Mouse (Mus musculus): ENCODE measurements around the gene Olfr1453. TPM values are rescaled to one million over a fixed set of nuclear protein-coding genes. Genes with fewer than 3 reads are reported as not detected.

The Olfr1453 gene
- polyA plus RNA-seq (2017; shearing (Covaris generic)): not detected

GRCm38 (mm10) chr19:13028227-13028626, at the start of gene Olfr1453:
Olfr1453 (minus strand) TSS chr19:13028327.

GRCm38 (mm10) chr19:13060310-13060709, 32.2 kb upstream of the Olfr1453 start, which contains the start of gene Olfr1454:
Olfr1454 (plus strand) TSS chr19:13060610.

DNA sequence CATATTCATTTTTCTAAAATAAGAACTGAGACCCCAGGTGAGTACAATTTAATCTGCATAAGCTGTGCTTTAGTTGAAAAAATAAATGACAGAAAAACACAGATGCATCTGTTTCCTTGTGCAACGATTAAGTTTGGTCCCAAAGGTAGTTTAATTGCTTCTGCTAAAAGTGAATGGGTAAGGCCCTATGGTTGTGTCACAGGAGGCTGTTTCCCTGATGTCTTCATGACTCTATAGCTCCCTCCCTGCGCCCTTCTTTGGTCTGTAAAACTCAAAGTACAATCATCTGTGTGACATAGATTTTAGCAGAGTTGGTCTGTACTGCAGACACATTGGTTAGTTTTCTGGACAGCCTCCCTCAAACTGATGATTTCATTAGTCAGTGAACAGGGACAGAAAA, 33.4 kb downstream of the Olfr1453 start, which contains the start of gene Olfr1451:
Gene Olfr1451 (plus strand): TSS at position 301 of the 400 bp plus-strand sequence.

Other genes with a start within 250 kb of the Olfr1453 start
- 18.9 TPM for gene Zfp91, start 232.2 kb downstream of the Olfr1453 start, polyA plus RNA-seq (2017; shearing (Covaris generic))
- gene Lpxn, start 232.1 kb downstream of the Olfr1453 start, polyA plus RNA-seq (2017; shearing (Covaris generic)): 155 TPM
- gene Gm5244, start 181.6 kb downstream of the Olfr1453 start, polyA plus RNA-seq (2017; shearing (Covaris generic)): not detected
- gene Olfr1444, start 171.0 kb downstream of the Olfr1453 start, polyA plus RNA-seq (2017; shearing (Covaris generic)): 0.47 TPM
- gene Olfr1445, start 144.5 kb downstream of the Olfr1453 start, polyA plus RNA-seq (2017; shearing (Covaris generic)): not detected
- not detected for gene Olfr1446, start 134.8 kb downstream of the Olfr1453 start, polyA plus RNA-seq (2017; shearing (Covaris generic))
- not detected for gene Olfr1447, start 124.6 kb downstream of the Olfr1453 start, polyA plus RNA-seq (2017; shearing (Covaris generic))
- gene Olfr1448, start 103.9 kb downstream of the Olfr1453 start, polyA plus RNA-seq (2017; shearing (Covaris generic)): not detected
- gene Olfr1449, start 97.5 kb downstream of the Olfr1453 start, polyA plus RNA-seq (2017; shearing (Covaris generic)): not detected
- not detected for gene Olfr1450, start 78.1 kb downstream of the Olfr1453 start, polyA plus RNA-seq (2017; shearing (Covaris generic))
- 0.19 TPM for gene Olfr1451, start 33.3 kb downstream of the Olfr1453 start, polyA plus RNA-seq (2017; shearing (Covaris generic))
- gene Olfr1454, start 32.3 kb upstream of the Olfr1453 start, polyA plus RNA-seq (2017; shearing (Covaris generic)): not detected
- not detected for gene Olfr1457, start 69.6 kb upstream of the Olfr1453 start, polyA plus RNA-seq (2017; shearing (Covaris generic))
- gene Olfr1458, start 78.4 kb upstream of the Olfr1453 start, polyA plus RNA-seq (2017; shearing (Covaris generic)): not detected
- not detected for gene Olfr1459, start 121.2 kb upstream of the Olfr1453 start, polyA plus RNA-seq (2017; shearing (Covaris generic))
- gene Olfr1461, start 134.7 kb upstream of the Olfr1453 start, polyA plus RNA-seq (2017; shearing (Covaris generic)): not detected
- gene Olfr1462, start 157.4 kb upstream of the Olfr1453 start, polyA plus RNA-seq (2017; shearing (Covaris generic)): not detected
- gene Olfr1463, start 203.0 kb upstream of the Olfr1453 start, polyA plus RNA-seq (2017; shearing (Covaris generic)): not detected

All from CD4-positive, CD25-positive, alpha-beta regulatory T cell (primary cell).